Mouse (Mus musculus) liver, embryonic 14.5 days (tissue): Measurements from ENCODE around the gene Ucma. TPM values are rescaled to one million over a fixed set of nuclear protein-coding genes. Genes with fewer than 3 reads are reported as not detected.

Source experiments
- ATAC-seq: fragments of 200-750 bp; cut with Nextera tagmentation; 2 replicates; pipeline ENCODE4 v1.8.0; 2017; ENCODE audit warnings: moderate number of reproducible peaks, mild to moderate bottlenecking, moderate library complexity; ENCODE audit not compliant: insufficient read depth
- DNase-seq, 3 experiments: peaks; one replicate each; pipeline ENCODE4 v3.0.0-alpha.2; 2012 to 2013; ENCODE audit warnings: low read depth in 3 of 3, low spot score in 3 of 3
- H3K27ac ChIP-seq: fragments of 300-500 bp; sonication (generic); 2 replicates; pipeline ENCODE4 v1.5.1; 2014; ENCODE audit warnings: moderate library complexity, mild to moderate bottlenecking, control low read depth, inconsistent platforms
- H3K27me3 ChIP-seq: fragments of 300-500 bp; sonication (generic); 2 replicates; pipeline ENCODE4 v1.6.1; 2014; ENCODE audit warnings: mild to moderate bottlenecking, low read length, moderate library complexity; ENCODE audit not compliant: control insufficient read depth, insufficient read depth
- H3K36me3 ChIP-seq: fragments of 300-500 bp; sonication (generic); replicated peaks from 2 replicates; pipeline ENCODE4 v1.6.1; 2014; ENCODE audit warnings: low read depth; ENCODE audit not compliant: control insufficient read depth, insufficient read depth
- H3K4me1 ChIP-seq, 2 experiments: fragments of 200-500 bp in 1 of 2; fragments of 300-500 bp in 1 of 2; sonication (generic) in 1 of 2; replicated peaks; 2 replicates each; pipeline ENCODE4 v1.6.1; 2012 to 2014; ENCODE audit warnings: antibody characterized with exemption in 1 of 2, inconsistent platforms in 1 of 2, low read length in 1 of 2; ENCODE audit not compliant: control insufficient read depth in 2 of 2, insufficient read depth in 2 of 2
- H3K4me2 ChIP-seq: fragments of 300-500 bp; sonication (generic); 2 replicates; pipeline ENCODE4 v1.6.1; 2014; ENCODE audit warnings: low read depth, mild to moderate bottlenecking, control low read depth, moderate library complexity
- H3K4me3 ChIP-seq, 2 experiments: fragments of 200-500 bp in 1 of 2; fragments of 300-500 bp in 1 of 2; sonication (generic) in 1 of 2; 2 replicates each; pipeline ENCODE4 v1.5.1; 2012 to 2014; ENCODE audit warnings: low read depth in 2 of 2, low read length in 2 of 2, mild to moderate bottlenecking in 2 of 2, control low read depth in 1 of 2, inconsistent platforms in 1 of 2, moderate library complexity in 1 of 2; ENCODE audit not compliant: insufficient read depth in 1 of 2
- H3K9ac ChIP-seq: fragments of 300-500 bp; sonication (generic); replicated peaks from 2 replicates; pipeline ENCODE4 v1.6.1; 2014; ENCODE audit warnings: mild to moderate bottlenecking, control low read depth, moderate library complexity
- H3K9me3 ChIP-seq: fragments of 300-500 bp; sonication (generic); 2 replicates; pipeline ENCODE4 v1.6.1; 2016; ENCODE audit warnings: low read length, mixed read lengths; ENCODE audit not compliant: control insufficient read depth
- CTCF ChIP-seq: IDR thresholded peaks from 2 replicates; pipeline ENCODE4 v1.5.1; 2016; ENCODE audit warnings: antibody characterized with exemption, low read depth, control low read depth
- EP300 ChIP-seq: IDR thresholded peaks from 2 replicates; pipeline ENCODE4 v1.6.1; 2016; ENCODE audit warnings: antibody characterized with exemption, low read depth
- WGBS: fragments of 180-500 bp; shearing (Covaris S2); extraction: QIAGEN DNeasy Blood & Tissue Kit; methylation state at CpG from one replicate; pipeline ENCODE4 v1.1.7; 2014; ENCODE audit not compliant: insufficient replicate concordance; 5-methylcytosine and 5-hydroxymethylcytosine counted together
- polyA plus RNA-seq, 2 experiments: library from polyadenylated mRNA; depleted of rRNA in 1 of 2; stranded (reverse) in 1 of 2; unstranded in 1 of 2; fragments of >200 nt; fragmentation: Nextera tagmentation in 1 of 2; extraction: Ambion mirVana in 1 of 2; gene quantifications; 2 replicates each; pipeline versions ENCODE4 v1.2.1 to v1.2.3; 2012 to 2014

Ucma gene
- polyA plus RNA-seq (2012; rRNA removed) (not detected in 2 replicates), polyA plus RNA-seq (2014; fragmentation: Nextera tagmentation; extraction: Ambion mirVana) (not detected in 2 replicates)

GRCm38 (mm10) chr2:4975807-4976206 lies at the start of gene Ucma:
Gene Ucma, plus strand, starts transcription at chr2:4976122.
- H3K9me3 ChIP-seq = no peaks in the 10 kb centered on the region
- H3K27ac ChIP-seq = no peak within 1 kb of the TSS
- no peak within 1 kb of the TSS for H3K4me2 ChIP-seq
- ATAC-seq (no peak), DNase-seq (no peak)
- no peak within 1 kb of the TSS for H3K9ac ChIP-seq
- WGBS = 45% methylated on average over 5 of the region's 5 CpGs
- H3K4me1 ChIP-seq = no peaks in the 10 kb centered on the region
- H3K4me3 ChIP-seq = no peak within 1 kb of the TSS
- TF ChIP-seq EP300 = no peak
- no peak for TF ChIP-seq CTCF
- no peaks in the 10 kb centered on the region for H3K36me3 ChIP-seq
- H3K27me3 ChIP-seq = no peaks in the 10 kb centered on the region

DNA sequence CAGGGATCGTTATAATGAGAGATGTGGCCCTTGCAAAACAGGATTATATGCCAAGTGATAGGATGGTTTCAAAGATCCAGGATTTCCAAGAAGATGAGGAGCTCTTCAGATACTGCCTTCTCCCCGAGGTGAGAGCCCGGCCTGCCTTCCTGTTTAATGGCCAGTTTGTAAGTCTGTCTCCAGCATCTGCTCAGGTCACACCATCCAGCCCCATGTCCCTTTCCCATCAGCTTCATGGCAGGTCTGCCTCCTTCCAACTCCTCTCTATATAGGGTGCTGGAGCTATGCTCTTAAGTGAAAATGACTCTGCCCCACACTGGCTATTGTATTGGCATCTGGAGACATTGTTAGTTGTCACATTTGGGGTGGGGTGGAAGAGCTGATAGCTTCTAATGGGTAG lies 48.5 kb upstream of the Ucma start:
- no peaks in the 10 kb centered on the region for H3K27me3 ChIP-seq
- no peaks in the 10 kb centered on the region for H3K9me3 ChIP-seq
- no peaks in the 10 kb centered on the region for H3K4me1 ChIP-seq
- H3K9ac ChIP-seq = no peak overlapping the region
- DNase-seq = no peak
- H3K4me3 ChIP-seq = no peak overlapping the region
- no peak overlapping the region for H3K27ac ChIP-seq
- TF ChIP-seq CTCF = no peak
- no peak for TF ChIP-seq EP300
- no peaks in the 10 kb centered on the region for H3K36me3 ChIP-seq
- 68% methylated on average over 3 of the region's 3 CpGs for WGBS
- no peak overlapping the region for H3K4me2 ChIP-seq
- ATAC-seq = no peak

- WGBS = 39% methylated on average over 2 of the region's 2 CpGs
Observed at GRCm38 (mm10) chr2:4929230-4929629, 46.7 kb upstream of the Ucma start.

GRCm38 (mm10) chr2:4934516-4934915 lies 41.4 kb upstream of the Ucma start:
- Histone ChIP-seq H3K4me1 (no peaks in the 10 kb centered on the region), H3K9me3 (no peaks in the 10 kb centered on the region), H3K4me3 (no peak overlapping the region), H3K27me3 (no peaks in the 10 kb centered on the region), H3K36me3 (no peaks in the 10 kb centered on the region; the same call in 1 of the 2 replicates), H3K9ac (no peak overlapping the region), H3K27ac (no peak overlapping the region), H3K4me2 (no peak overlapping the region)
- DNase-seq (no peak), ATAC-seq (no peak)
- TF ChIP-seq CTCF = no peak
- TF ChIP-seq EP300 = no peak
- 86% methylated on average over 9 of the region's 9 CpGs for WGBS

More at GRCm38 (mm10) chr2:4929230-4929629, 46.7 kb upstream of the Ucma start:
- Histone ChIP-seq H3K36me3 (no peaks in the 10 kb centered on the region), H3K27me3 (no peaks in the 10 kb centered on the region), H3K9me3 (no peaks in the 10 kb centered on the region), H3K9ac (no peak overlapping the region), H3K27ac (no peak overlapping the region), H3K4me3 (no peak overlapping the region), H3K4me2 (no peak overlapping the region), H3K4me1 (no peaks in the 10 kb centered on the region)
- DNase-seq (no peak), ATAC-seq (no peak)
- no peak for TF ChIP-seq CTCF
- TF ChIP-seq EP300 = no peak

DNA sequence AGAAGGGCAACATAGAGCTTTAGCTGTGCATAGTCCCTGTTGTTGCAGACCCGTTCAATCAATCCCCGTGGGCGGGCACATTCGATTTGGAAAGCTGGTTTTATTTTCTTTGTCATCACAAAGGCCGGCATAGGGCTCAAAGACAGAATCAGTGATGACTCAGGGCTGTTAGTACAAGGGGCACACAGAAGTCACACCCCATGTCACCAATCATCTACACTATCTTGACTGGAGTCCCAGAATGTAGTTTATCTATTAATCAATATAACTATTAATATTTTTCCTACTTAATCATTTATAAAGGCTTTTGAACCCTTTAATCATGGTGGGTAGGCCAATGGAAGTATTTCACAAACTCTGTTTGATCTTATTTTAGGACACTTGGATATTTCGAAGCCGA lies 38.0 kb upstream of the Ucma start:
- Histone ChIP-seq H3K36me3 (no peaks in the 10 kb centered on the region; the same call in 1 of the 2 replicates), H3K9me3 (no peaks in the 10 kb centered on the region), H3K27me3 (no peaks in the 10 kb centered on the region), H3K4me1 (no peaks in the 10 kb centered on the region), H3K4me2 (no peak overlapping the region), H3K27ac (no peak overlapping the region), H3K9ac (no peak overlapping the region), H3K4me3 (no peak overlapping the region)
- ATAC-seq (no peak), DNase-seq (no peak)
- TF ChIP-seq EP300 (no peak), CTCF (no peak)
- WGBS = 75% methylated on average over 7 of the region's 7 CpGs
